Mouse (Mus musculus) left cerebral cortex, postnatal 10 days (tissue): ENCODE measurements around the gene Dffa. TPM values are rescaled to one million over a fixed set of nuclear protein-coding genes. Genes with fewer than 3 reads are reported as not detected.
"Not testable (repeated sequence)": the region's sequence is repeated elsewhere in the genome, so short reads cannot be mapped to it uniquely, and the experiment has no call there.

Experiments used
- DNase-seq, 2 experiments: peaks; one replicate each; pipeline ENCODE4 v3.0.0; 2021 to 2022; ENCODE audit warnings: low spot score in 2 of 2, mixed read lengths in 1 of 2; ENCODE audit errors: extremely low spot score in 1 of 2
- intact Hi-C: fragments of 180-260 bp; cut with DNase I; formaldehyde crosslinking; loops from one replicate; pipeline ENCODE4 v1.15.1; 2025
- total RNA-seq, 2 experiments: library from RNA; stranded (reverse); gene quantifications; 2 replicates each; pipeline ENCODE4 v1.2.3; 2021

Dffa gene
- total RNA-seq, 2 experiments from 2014 or later, result 55.8 to 62.7 TPM

DNA sequence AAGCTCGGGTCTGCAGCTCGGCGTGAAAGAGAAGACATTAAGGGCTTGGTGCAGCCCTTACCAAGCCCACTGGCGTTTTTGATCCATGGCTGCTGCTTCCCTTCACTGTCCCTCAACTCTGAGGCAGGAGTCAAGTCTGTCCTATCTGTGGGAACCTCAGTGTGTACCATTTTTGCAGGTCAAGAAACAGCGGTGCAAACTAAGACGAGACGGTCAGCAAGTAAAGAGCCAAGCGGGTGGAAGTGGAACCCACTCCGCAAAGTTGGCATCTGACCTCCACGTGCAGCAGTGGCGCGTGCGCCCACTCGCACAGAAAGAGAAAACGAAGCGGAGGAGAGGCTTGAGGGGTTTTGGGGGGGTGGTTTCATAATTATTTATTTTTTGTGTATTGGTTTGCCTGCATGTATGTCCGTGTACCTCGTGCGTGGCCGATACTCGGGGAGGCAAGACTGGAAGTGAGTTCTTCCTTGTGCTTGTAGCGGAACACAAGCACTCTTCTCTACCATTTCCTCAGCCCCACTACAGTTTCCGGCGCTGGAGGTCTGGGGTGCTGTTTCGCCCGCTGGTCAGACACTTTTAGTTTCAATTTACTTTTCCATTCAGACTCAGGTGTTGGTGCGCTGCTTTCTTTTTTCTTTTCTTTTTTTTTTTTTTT, 63.1 kb downstream of the Dffa start:
- intact Hi-C loops, result no loop called here

DNA sequence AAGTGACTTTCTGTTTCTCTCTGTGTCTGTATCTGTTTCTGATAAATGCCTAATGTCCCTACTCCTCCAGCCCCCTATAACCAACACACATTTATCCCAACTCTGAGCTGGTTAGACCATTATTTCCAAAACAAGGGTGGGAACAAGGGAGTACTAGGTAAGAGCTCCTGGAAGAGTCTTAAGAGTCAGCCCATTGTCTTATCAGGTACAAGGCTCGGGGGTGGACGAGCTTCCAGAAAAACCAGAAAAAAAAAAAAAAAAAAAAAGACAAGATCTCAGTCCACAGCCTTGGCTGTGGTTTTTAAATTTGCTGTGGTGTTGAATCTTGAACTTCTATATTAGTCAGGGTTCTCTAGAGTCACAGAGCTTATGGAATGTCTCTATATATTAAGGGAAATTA, 64.1 kb downstream of the Dffa start:
- no peak for DNase-seq
- intact Hi-C loops, result no loop called here

More for the DNA sequence above, 63.1 kb downstream of the Dffa start:
- DNase-seq, result no peak

DNA sequence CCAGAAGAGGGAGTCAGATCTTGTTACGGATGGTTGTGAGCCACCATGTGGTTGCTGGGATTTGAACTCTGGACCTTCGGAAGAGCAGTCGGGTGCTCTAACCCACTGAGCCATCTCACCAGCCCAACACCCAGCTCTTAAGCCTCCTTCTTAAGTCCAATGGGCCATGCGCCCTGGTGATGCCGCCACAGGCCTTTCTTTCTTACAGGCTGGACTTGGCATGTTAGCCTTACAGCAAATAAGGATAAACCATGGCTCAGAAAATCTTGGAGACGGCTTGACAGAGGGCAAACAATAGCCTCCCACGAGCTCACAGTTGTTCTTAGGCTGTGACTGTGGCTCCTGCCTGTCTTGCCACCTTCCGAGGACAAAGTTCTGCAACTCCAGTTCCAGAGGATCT, 66.0 kb downstream of the Dffa start:
- DNase-seq, intact Hi-C loops: not testable (repeated sequence)

Other genes starting within 250 kb of the Dffa start
- gene Pex14, start 4.3 kb upstream of the Dffa start, total RNA-seq, result 10 to 100 TPM; 34.8 to 36.9 TPM
- gene Cort, start 22.6 kb downstream of the Dffa start, total RNA-seq, result 10 to 100 TPM; 11.6 to 13.4 TPM
- 10 to 100 TPM; 26.1 to 32.4 TPM for gene Cenps, start 33.5 kb downstream of the Dffa start, total RNA-seq
- 10 to 100 TPM; 49.0 to 49.9 TPM for gene Pgd, start 62.6 kb downstream of the Dffa start, total RNA-seq
- gene Kif1b, start 203.5 kb downstream of the Dffa start, total RNA-seq, result 100 to 1,000 TPM; 427 to 448 TPM